Mouse (Mus musculus): ENCODE results near the gene Myo1d.

DNA sequence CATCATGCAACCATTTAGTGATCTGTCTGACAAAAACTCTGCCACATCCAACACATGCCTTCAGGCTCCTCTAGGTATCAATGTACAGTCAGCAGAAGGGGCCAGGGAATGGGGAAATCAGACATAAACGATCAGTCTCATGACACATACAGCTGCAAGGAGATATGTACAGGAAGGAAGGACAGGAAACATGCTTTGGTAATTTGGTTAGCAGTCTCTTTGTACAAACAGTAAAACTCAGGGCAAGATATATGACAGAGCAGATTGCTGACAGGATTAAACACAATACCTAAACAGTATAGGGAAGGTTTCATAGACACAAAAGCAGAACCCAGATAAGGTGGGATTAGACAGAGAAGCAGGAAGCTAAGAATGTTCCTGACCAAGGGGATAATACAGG lies 60.8 kb downstream of the Myo1d start:
- no peak for TF ChIP-seq CTCF (IDR thresholded peaks at IDR 0.05; ENCODE audit: low read depth)
- TF ChIP-seq EP300 (IDR thresholded peaks at IDR 0.05; ENCODE audit: low read depth), result no peak

Measured in liver, embryonic 14.5 days (tissue).